Mouse (Mus musculus) kidney, postnatal 10 days (tissue): ENCODE results near the gene Trap1a.
A peak's percentile ranks its signal among the peaks of the same experiment; 100 is the strongest.
"Not testable (repeated sequence)": the region's sequence is repeated elsewhere in the genome, so short reads cannot be mapped to it uniquely, and the experiment has no call there.

Experiments
- DNase-seq: peaks from one replicate; pipeline ENCODE4 v3.0.0; 2021; ENCODE audit warnings: mixed read lengths

Trap1a gene

GRCm38 (mm10) chrX:139333263-139333994 lies at the start of gene Trap1a:
Gene Trap1a (plus strand): TSS chrX:139333683.
- no peak for DNase-seq

GRCm38 (mm10) chrX:139293114-139293513 lies 40.4 kb upstream of the Trap1a start:
- no peak for DNase-seq

- DNase-seq = no peak
Observed at GRCm38 (mm10) chrX:139295325-139295724, 38.2 kb upstream of the Trap1a start.

GRCm38 (mm10) chrX:139317356-139317755 lies 16.1 kb upstream of the Trap1a start:
- DNase-seq = not testable (repeated sequence)

GRCm38 (mm10) chrX:139332583-139332982 lies 900 bp upstream of the Trap1a start:
- DNase-seq = no peak

GRCm38 (mm10) chrX:139334504-139335418 lies 1.3 kb downstream of the Trap1a start:
- no peak for DNase-seq

GRCm38 (mm10) chrX:139335419-139336074 lies 2.1 kb downstream of the Trap1a start:
- no peak for DNase-seq

- no peak for DNase-seq
Observed at GRCm38 (mm10) chrX:139339553-139339952, 6.1 kb downstream of the Trap1a start.

GRCm38 (mm10) chrX:139341185-139341584 lies 7.7 kb downstream of the Trap1a start:
- DNase-seq = no peak

- peak; percentile 13 for DNase-seq
Observed at GRCm38 (mm10) chrX:139352192-139352772, 18.8 kb downstream of the Trap1a start.

- DNase-seq = peak; percentile 26
Observed at GRCm38 (mm10) chrX:139357639-139358260, 24.3 kb downstream of the Trap1a start.

- DNase-seq = no peak
Observed at GRCm38 (mm10) chrX:139358361-139358760, 24.9 kb downstream of the Trap1a start.

GRCm38 (mm10) chrX:139366837-139367528 lies 33.5 kb downstream of the Trap1a start:
- no peak for DNase-seq

- no peak for DNase-seq
Observed at GRCm38 (mm10) chrX:139367529-139367908, 34.0 kb downstream of the Trap1a start.

- peak; percentile 39 for DNase-seq
Observed at GRCm38 (mm10) chrX:139369122-139369521, 35.6 kb downstream of the Trap1a start.

- no peak for DNase-seq
Observed at GRCm38 (mm10) chrX:139372665-139373064, 39.2 kb downstream of the Trap1a start.
